Mouse (Mus musculus) embryonic facial prominence, embryonic 13.5 days (tissue): Measurements from ENCODE around the gene Cit. TPM values are rescaled to one million over a fixed set of nuclear protein-coding genes. Genes with fewer than 3 reads are reported as not detected.

ENCODE experiments used
- ATAC-seq: fragments of 200-750 bp; cut with Nextera tagmentation; 2 replicates; pipeline ENCODE4 v1.8.0; 2017; ENCODE audit warnings: low read depth; ENCODE audit not compliant: insufficient number of reproducible peaks, insufficient read depth, low FRiP score, low TSS enrichment
- H3K27ac ChIP-seq: fragments of 300-500 bp; sonication (generic); 2 replicates; pipeline ENCODE4 v1.5.1; 2015; ENCODE audit warnings: moderate library complexity, mild to moderate bottlenecking, inconsistent platforms
- H3K27me3 ChIP-seq: fragments of 300-500 bp; sonication (generic); 2 replicates; pipeline ENCODE4 v1.6.1; 2015; ENCODE audit warnings: mild to moderate bottlenecking, inconsistent platforms
- H3K36me3 ChIP-seq: fragments of 300-500 bp; sonication (generic); 2 replicates; pipeline ENCODE4 v1.6.1; 2015; ENCODE audit warnings: mild to moderate bottlenecking, inconsistent platforms
- H3K4me1 ChIP-seq: fragments of 300-500 bp; sonication (generic); 2 replicates; pipeline ENCODE4 v1.6.1; 2015; ENCODE audit warnings: inconsistent platforms
- H3K4me2 ChIP-seq: fragments of 300-500 bp; sonication (generic); 2 replicates; pipeline ENCODE4 v1.6.1; 2015; ENCODE audit warnings: moderate library complexity, mild to moderate bottlenecking, inconsistent platforms
- H3K4me3 ChIP-seq: fragments of 300-500 bp; sonication (generic); 2 replicates; pipeline ENCODE4 v1.5.1; 2015; ENCODE audit warnings: mild to moderate bottlenecking, inconsistent platforms
- H3K9ac ChIP-seq: fragments of 300-500 bp; sonication (generic); 2 replicates; pipeline ENCODE4 v1.6.1; 2015; ENCODE audit warnings: mild to moderate bottlenecking, inconsistent platforms
- H3K9me3 ChIP-seq: fragments of 300-500 bp; sonication (generic); 2 replicates; pipeline ENCODE4 v1.6.1; 2016; ENCODE audit warnings: inconsistent platforms
- WGBS: fragments of 180-500 bp; shearing (Covaris S2); methylation state at CpG from one replicate; pipeline ENCODE4 v1.1.7; 2015; ENCODE audit warnings: mixed read lengths; 5-methylcytosine and 5-hydroxymethylcytosine counted together
- polyA plus RNA-seq: library from polyadenylated mRNA; unstranded; fragments of >200 nt; fragmentation: Nextera tagmentation; extraction: Ambion mirVana; gene quantifications from 2 replicates; pipeline ENCODE4 v1.2.1, GENCODE M21; 2015

Gene Cit
- polyA plus RNA-seq, 1 experiment from 2014 or later = 31.6 TPM

GRCm38 (mm10) chr5:116026107-116026506 lies 181.0 kb downstream of the Cit start:
- peaks cover 14% of the 10 kb centered on the region for H3K36me3 ChIP-seq
- H3K4me1 ChIP-seq = peaks cover 28% of the 10 kb centered on the region
- H3K27ac ChIP-seq = no peak overlapping the region
- H3K9ac ChIP-seq = no peak overlapping the region
- ATAC-seq = no peak
- no peak overlapping the region for H3K4me2 ChIP-seq
- no peaks in the 10 kb centered on the region for H3K9me3 ChIP-seq
- 92% methylated on average over 5 of the region's 5 CpGs for WGBS
- no peak overlapping the region for H3K4me3 ChIP-seq
- H3K27me3 ChIP-seq = peaks cover 5% of the 10 kb centered on the region

- no peak overlapping the region for H3K9ac ChIP-seq
- H3K27me3 ChIP-seq = peaks cover 5% of the 10 kb centered on the region
- H3K36me3 ChIP-seq = peaks cover 9% of the 10 kb centered on the region
- 87% methylated on average over 14 of the region's 14 CpGs for WGBS
- no peak for ATAC-seq
- no peaks in the 10 kb centered on the region for H3K9me3 ChIP-seq
- H3K4me2 ChIP-seq = no peak overlapping the region
- H3K4me3 ChIP-seq = no peak overlapping the region
- H3K4me1 ChIP-seq = peaks cover 28% of the 10 kb centered on the region
- H3K27ac ChIP-seq = no peak overlapping the region
These were observed 181.5 kb downstream of the Cit start for GRCm38 (mm10) chr5:116026561-116026960.

GRCm38 (mm10) chr5:116029071-116029470 lies 184.0 kb downstream of the Cit start:
- no peaks in the 10 kb centered on the region for H3K36me3 ChIP-seq
- H3K27me3 ChIP-seq = peaks cover 5% of the 10 kb centered on the region
- H3K27ac ChIP-seq = 0 out of 2 replicates have a peak overlapping the region, but pooled peaks have one; percentile 39
- no peaks in the 10 kb centered on the region for H3K9me3 ChIP-seq
- no peak for ATAC-seq
- peaks cover 12% of the 10 kb centered on the region for H3K4me1 ChIP-seq
- 58% methylated on average over 7 of the region's 7 CpGs for WGBS
- H3K4me3 ChIP-seq = no peak overlapping the region
- no peak overlapping the region for H3K4me2 ChIP-seq
- H3K9ac ChIP-seq = no peak overlapping the region

- Histone ChIP-seq H3K27ac (no peak overlapping the region), H3K4me1 (peaks cover 12% of the 10 kb centered on the region), H3K36me3 (no peaks in the 10 kb centered on the region), H3K4me2 (peak overlapping the region; percentile 50), H3K27me3 (peaks cover 5% of the 10 kb centered on the region), H3K9ac (no peak overlapping the region), H3K9me3 (no peaks in the 10 kb centered on the region), H3K4me3 (peak overlapping the region; percentile 20)
- ATAC-seq = no peak
- WGBS = 4% methylated on average over 19 of the region's 19 CpGs
These were observed 185.6 kb downstream of the Cit start for GRCm38 (mm10) chr5:116030566-116031189.

GRCm38 (mm10) chr5:116031190-116031577 lies 186.1 kb downstream of the Cit start:
- Histone ChIP-seq H3K4me2 (peak overlapping the region; percentile 50), H3K27ac (no peak overlapping the region), H3K9me3 (no peaks in the 10 kb centered on the region), H3K4me1 (peaks cover 12% of the 10 kb centered on the region), H3K27me3 (peaks cover 8% of the 10 kb centered on the region), H3K36me3 (no peaks in the 10 kb centered on the region), H3K9ac (no peak overlapping the region), H3K4me3 (no peak overlapping the region)
- 3% methylated on average over 14 of the region's 14 CpGs for WGBS
- ATAC-seq = no peak

- Histone ChIP-seq H3K4me2 (no peak overlapping the region), H3K4me1 (peaks cover 6% of the 10 kb centered on the region; the same call in 1 of the 2 replicates), H3K36me3 (no peaks in the 10 kb centered on the region), H3K27me3 (peaks cover 7% of the 10 kb centered on the region; the same call in 1 of the 2 replicates), H3K9me3 (no peaks in the 10 kb centered on the region), H3K9ac (no peak overlapping the region), H3K4me3 (no peak overlapping the region), H3K27ac (no peak overlapping the region)
- WGBS = 52% methylated on average over 16 of the region's 16 CpGs
- no peak for ATAC-seq
These were observed 191.4 kb downstream of the Cit start for GRCm38 (mm10) chr5:116036465-116036864.

- 61% methylated on average over 12 of the region's 12 CpGs for WGBS
- no peaks in the 10 kb centered on the region for H3K9me3 ChIP-seq
- H3K36me3 ChIP-seq = no peaks in the 10 kb centered on the region
- H3K9ac ChIP-seq = no peak overlapping the region
- no peak overlapping the region for H3K4me3 ChIP-seq
- no peak overlapping the region for H3K27ac ChIP-seq
- ATAC-seq = no peak
- peaks cover 7% of the 10 kb centered on the region; the same call in 1 of the 2 replicates for H3K27me3 ChIP-seq
- H3K4me1 ChIP-seq = peaks cover 6% of the 10 kb centered on the region; the same call in 1 of the 2 replicates
- H3K4me2 ChIP-seq = no peak overlapping the region
These were observed 192.7 kb downstream of the Cit start for GRCm38 (mm10) chr5:116037731-116038130.

- no peak overlapping the region for H3K27ac ChIP-seq
- peaks cover 7% of the 10 kb centered on the region; the same call in 1 of the 2 replicates for H3K27me3 ChIP-seq
- no peak overlapping the region for H3K9ac ChIP-seq
- H3K9me3 ChIP-seq = no peaks in the 10 kb centered on the region
- peak overlapping the region; percentile 5; the same call in 1 of the 2 replicates for H3K4me3 ChIP-seq
- peaks cover 6% of the 10 kb centered on the region; the same call in 1 of the 2 replicates for H3K4me1 ChIP-seq
- no peaks in the 10 kb centered on the region for H3K36me3 ChIP-seq
- no peak for ATAC-seq
- WGBS = 24% methylated on average over 11 of the region's 11 CpGs
- peak overlapping the region; percentile 45 for H3K4me2 ChIP-seq
These were observed 194.6 kb downstream of the Cit start for GRCm38 (mm10) chr5:116039706-116040105.

GRCm38 (mm10) chr5:116042241-116042640 lies 197.2 kb downstream of the Cit start:
- Histone ChIP-seq H3K27ac (no peak overlapping the region), H3K9me3 (no peaks in the 10 kb centered on the region), H3K27me3 (peaks cover 4% of the 10 kb centered on the region; the same call in 1 of the 2 replicates), H3K4me1 (no peaks in the 10 kb centered on the region), H3K9ac (no peak overlapping the region), H3K36me3 (no peaks in the 10 kb centered on the region), H3K4me3 (no peak overlapping the region), H3K4me2 (no peak overlapping the region)
- ATAC-seq = no peak
- WGBS = 71% methylated on average over 7 of the region's 7 CpGs

- Histone ChIP-seq H3K9me3 (no peaks in the 10 kb centered on the region), H3K9ac (no peak overlapping the region), H3K4me1 (no peaks in the 10 kb centered on the region), H3K27ac (no peak overlapping the region), H3K4me3 (no peak overlapping the region), H3K4me2 (no peak overlapping the region), H3K36me3 (no peaks in the 10 kb centered on the region), H3K27me3 (peaks cover 2% of the 10 kb centered on the region; the same call in 1 of the 2 replicates)
- WGBS = 84% methylated on average over 8 of the region's 8 CpGs
- no peak for ATAC-seq
These were observed 200.5 kb downstream of the Cit start for GRCm38 (mm10) chr5:116045581-116045980.

GRCm38 (mm10) chr5:116046246-116046645 lies 201.2 kb downstream of the Cit start:
- ATAC-seq = no peak
- Histone ChIP-seq H3K27ac (no peak overlapping the region), H3K4me2 (no peak overlapping the region), H3K27me3 (no peaks in the 10 kb centered on the region), H3K9me3 (no peaks in the 10 kb centered on the region), H3K36me3 (no peaks in the 10 kb centered on the region), H3K4me3 (no peak overlapping the region), H3K9ac (no peak overlapping the region), H3K4me1 (no peaks in the 10 kb centered on the region)
- WGBS = 72% methylated on average over 4 of the region's 4 CpGs

- no peak overlapping the region for H3K27ac ChIP-seq
- H3K27me3 ChIP-seq = no peaks in the 10 kb centered on the region
- H3K4me1 ChIP-seq = no peaks in the 10 kb centered on the region
- no peak overlapping the region for H3K4me3 ChIP-seq
- 90% methylated on average over 3 of the region's 3 CpGs for WGBS
- no peak overlapping the region for H3K9ac ChIP-seq
- ATAC-seq = no peak
- no peak overlapping the region for H3K4me2 ChIP-seq
- no peaks in the 10 kb centered on the region for H3K9me3 ChIP-seq
- H3K36me3 ChIP-seq = no peaks in the 10 kb centered on the region
These were observed 203.2 kb downstream of the Cit start for GRCm38 (mm10) chr5:116048321-116048720.
